Mouse (Mus musculus) olfactory bulb, adult 2 months (tissue): ENCODE data around the gene Ern1. TPM values are rescaled to one million over a fixed set of nuclear protein-coding genes. Genes with fewer than 3 reads are reported as not detected.
"Not testable (repeated sequence)": the region's sequence is repeated elsewhere in the genome, so short reads cannot be mapped to it uniquely, and the experiment has no call there.

Experiments
- H3K27ac ChIP-seq: fragments of 200-500 bp; 2 replicates; pipeline ENCODE4 v1.5.1; 2012; ENCODE audit warnings: low read depth, low read length; ENCODE audit not compliant: insufficient read depth
- H3K4me1 ChIP-seq: fragments of 200-500 bp; 2 replicates; pipeline ENCODE4 v1.6.1; 2012; ENCODE audit warnings: low read length; ENCODE audit not compliant: control insufficient read depth, insufficient read depth
- H3K4me3 ChIP-seq: fragments of 200-500 bp; 2 replicates; pipeline ENCODE4 v1.5.1; 2012; ENCODE audit warnings: mild to moderate bottlenecking, low read depth, low read length, moderate library complexity; ENCODE audit not compliant: insufficient read depth
- CTCF ChIP-seq: fragments of 200-500 bp; IDR thresholded peaks from 2 replicates; pipeline ENCODE4 v1.5.1; 2012; ENCODE audit warnings: low read depth, mild to moderate bottlenecking, low read length, moderate library complexity; ENCODE audit not compliant: insufficient read depth
- POLR2A ChIP-seq: fragments of 200-500 bp; IDR thresholded peaks from 2 replicates; pipeline ENCODE4 v1.6.1; 2012; ENCODE audit warnings: mild to moderate bottlenecking, low read depth, low read length, moderate library complexity; ENCODE audit not compliant: insufficient read depth
- WGBS: fragments of 180-500 bp; shearing (Covaris S2); methylation state at CpG from one replicate; pipeline ENCODE4 v1.1.7; 2018; 5-methylcytosine and 5-hydroxymethylcytosine counted together
- polyA plus RNA-seq: library from polyadenylated mRNA; stranded (reverse); fragments of >200 nt; gene quantifications from 2 replicates; pipeline ENCODE4 v1.2.4, GENCODE M21; 2012; ENCODE audit warnings: low replicate concordance; ENCODE audit not compliant: missing spikeins, insufficient read depth, insufficient read length

Ern1 gene
- polyA plus RNA-seq, 1 experiment, result not detected

GRCm38 (mm10) chr11:106416331-106416730 lies 71.3 kb downstream of the Ern1 start:
- TF ChIP-seq CTCF (no peak), POLR2A (no peak)
- 73% methylated on average over 3 of the region's 3 CpGs for WGBS
- no peak overlapping the region for H3K4me3 ChIP-seq
- H3K27ac ChIP-seq, result no peak overlapping the region
- H3K4me1 ChIP-seq, result no peaks in the 10 kb centered on the region; the same call in 1 of the 2 replicates

GRCm38 (mm10) chr11:106412641-106413360 lies 74.9 kb downstream of the Ern1 start:
- 80% methylated on average over 3 of the region's 3 CpGs for WGBS
- Histone ChIP-seq H3K4me3 (no peak overlapping the region), H3K4me1 (no peaks in the 10 kb centered on the region), H3K27ac (no peak overlapping the region)
- TF ChIP-seq POLR2A (no peak), CTCF (no peak)

- no peak overlapping the region for H3K4me3 ChIP-seq
- H3K27ac ChIP-seq, result no peak overlapping the region
- 84% methylated on average over 2 of the region's 2 CpGs for WGBS
- no peaks in the 10 kb centered on the region for H3K4me1 ChIP-seq
- TF ChIP-seq CTCF (no peak), POLR2A (no peak)
These were observed 76.5 kb downstream of the Ern1 start for GRCm38 (mm10) chr11:106411157-106411556.

GRCm38 (mm10) chr11:106410507-106410906 lies 77.1 kb downstream of the Ern1 start:
- 86% methylated on average over 3 of the region's 3 CpGs for WGBS
- no peak overlapping the region for H3K4me3 ChIP-seq
- TF ChIP-seq CTCF (no peak), POLR2A (no peak)
- no peak overlapping the region for H3K27ac ChIP-seq
- no peaks in the 10 kb centered on the region for H3K4me1 ChIP-seq

GRCm38 (mm10) chr11:106410011-106410410 lies 77.6 kb downstream of the Ern1 start:
- WGBS, result 73% methylated on average over 4 of the region's 4 CpGs
- Histone ChIP-seq H3K4me1 (no peaks in the 10 kb centered on the region), H3K27ac (no peak overlapping the region), H3K4me3 (no peak overlapping the region)
- TF ChIP-seq CTCF, result no peak
- no peak for TF ChIP-seq POLR2A

GRCm38 (mm10) chr11:106398481-106398880 lies 89.2 kb downstream of the Ern1 start:
- Histone ChIP-seq H3K27ac (no peak overlapping the region), H3K4me1 (no peaks in the 10 kb centered on the region), H3K4me3 (no peak overlapping the region)
- no peak for TF ChIP-seq POLR2A
- TF ChIP-seq CTCF, result no peak
- WGBS, result 91% methylated on average over 8 of the region's 8 CpGs

- WGBS, result 92% methylated on average over 3 of the region's 3 CpGs
- Histone ChIP-seq H3K4me3 (no peak overlapping the region), H3K4me1 (no peaks in the 10 kb centered on the region), H3K27ac (no peak overlapping the region)
- no peak for TF ChIP-seq POLR2A
- TF ChIP-seq CTCF, result 0 out of 2 replicates have a peak, but pooled peaks have one; percentile 19
These were observed 90.0 kb downstream of the Ern1 start for GRCm38 (mm10) chr11:106397656-106398055.

GRCm38 (mm10) chr11:106394055-106394454 lies 93.6 kb downstream of the Ern1 start:
- H3K27ac ChIP-seq, H3K4me3 ChIP-seq, H3K4me1 ChIP-seq: not testable (repeated sequence)
- 94% methylated on average over 2 of the region's 2 CpGs for WGBS

- Histone ChIP-seq H3K27ac (no peak overlapping the region), H3K4me3 (no peak overlapping the region), H3K4me1 (no peaks in the 10 kb centered on the region)
- TF ChIP-seq CTCF, result no peak
- TF ChIP-seq POLR2A, result no peak
- WGBS, result 68% methylated on average over 4 of the region's 4 CpGs
These were observed 94.4 kb downstream of the Ern1 start for GRCm38 (mm10) chr11:106393331-106393616.
